In the genomic region with DNA sequence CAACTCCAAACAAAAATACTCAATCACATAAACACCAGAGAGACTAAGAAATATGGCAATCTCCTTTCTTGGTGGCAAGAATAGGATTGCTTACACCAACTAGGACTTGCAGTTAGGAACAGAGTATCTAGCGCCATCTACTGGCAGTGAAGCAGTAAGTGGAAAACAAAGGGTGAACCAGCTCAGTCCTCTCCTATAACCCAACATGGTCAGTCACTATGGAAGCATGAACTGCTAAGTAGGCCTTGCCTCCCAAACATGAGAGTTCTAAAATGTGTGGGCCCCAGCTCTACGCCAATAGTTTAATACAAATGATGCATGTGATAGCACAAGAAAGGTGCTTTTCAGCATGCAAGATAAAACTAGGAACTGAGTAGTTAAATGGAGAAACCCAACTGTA, we compare ENCODE assay signal across 9 mouse cellular contexts. TPM values are rescaled to one million over a fixed set of nuclear protein-coding genes. Genes with fewer than 3 reads are reported as not detected.
A peak's percentile ranks its signal among the peaks of the same experiment; 100 is the strongest.
DNase-seq lines count a peak whose midpoint lies in the region; ATAC-seq lines count a peak whose summit lies in the region.
"Had no signal": no experiment of that assay in that cellular context is flagged by ENCODE, and none has a peak within 500 bp of the region (broad histone marks: within the 10 kb centered on the region; RNA-seq: fewer than 3 reads in every experiment).

No protein-coding gene starts in this region.

- peaks cover 56% of the 10 kb centered on the region for H3K36me3 ChIP-seq in hindbrain, embryonic 10.5 days
- peaks cover 46% of the 10 kb centered on the region for H3K36me3 ChIP-seq in hindbrain, embryonic 12.5 days

- H3K9ac ChIP-seq in hindbrain, embryonic 12.5 days, result no peak overlapping the region

- H3K4me1 ChIP-seq in hindbrain, embryonic 10.5 days (replicated peaks), result peaks cover 19% of the 10 kb centered on the region
- H3K4me1 ChIP-seq in hindbrain, embryonic 12.5 days, result peaks cover 24% of the 10 kb centered on the region

- peak; percentile 31 for DNase-seq in hindbrain, embryonic 10.5 days (ENCODE audit: low spot score)
- peak; percentile 78 for DNase-seq in MEL-GATA-1-ER (ENCODE audit: extremely low read depth, low read depth)
- peak; percentile 74 for DNase-seq in cerebellum, adult 9-11 months
- DNase-seq in heart, adult 8-10 months (ENCODE audit: low spot score), result peak; percentile 80
- DNase-seq in layer of hippocampus, adult 9-11 months, result peak; percentile 72
- peak; percentile 88 for DNase-seq in mesoderm, embryonic 11.5 days (ENCODE audit: low read depth, low spot score)
- peak; percentile 64 to 72 for DNase-seq in spleen, postnatal 36 days (ENCODE audit: low spot score in 2 of 2)

- no peaks in the 10 kb centered on the region for H3K9me3 ChIP-seq in hindbrain, embryonic 10.5 days
- H3K9me3 ChIP-seq in hindbrain, embryonic 12.5 days (replicated peaks), result no peaks in the 10 kb centered on the region

- ATAC-seq in hindbrain, embryonic 12.5 days (ENCODE audit: low FRiP score), result no peak

- H3K27me3 ChIP-seq in hindbrain, embryonic 10.5 days (ENCODE audit: insufficient read depth, poor library complexity, severe bottlenecking), result no peaks in the 10 kb centered on the region
- no peaks in the 10 kb centered on the region for H3K27me3 ChIP-seq in hindbrain, embryonic 12.5 days

- 23% methylated on average over 2 of the region's 2 CpGs for WGBS in hindbrain, embryonic 10.5 days
- WGBS in hindbrain, embryonic 12.5 days, result 15% methylated on average over 2 of the region's 2 CpGs

- H3K4me2 ChIP-seq in hindbrain, embryonic 12.5 days (replicated peaks), result no peak overlapping the region

- H3K27ac ChIP-seq in hindbrain, embryonic 10.5 days, result no peak overlapping the region
- no peak overlapping the region for H3K27ac ChIP-seq in hindbrain, embryonic 12.5 days
- H3K27ac ChIP-seq: macrophage had no signal

- no peak overlapping the region for H3K4me3 ChIP-seq in hindbrain, embryonic 10.5 days
- no peak overlapping the region for H3K4me3 ChIP-seq in hindbrain, embryonic 12.5 days

RNA-seq across cellular contexts. Expression of a gene that starts 1.9 kb away (rescaled TPM):
- polyA plus RNA-seq in hindbrain, embryonic 10.5 days (2016; fragmentation: Nextera tagmentation; extraction: Ambion mirVana), result 11.8 and 22.2 TPM in 2 replicates
- polyA plus RNA-seq in hindbrain, embryonic 12.5 days (2016; fragmentation: Nextera tagmentation; extraction: Ambion mirVana), result 30.1 and 30.4 TPM in 2 replicates
- total RNA-seq in heart, adult 8-10 months (2022), result 1 to 10 TPM; 6.1 to 8.7 (median 7.2) TPM

RNA-seq across cellular contexts. Expression of a gene that starts 13.4 kb away (rescaled TPM):
- 120 and 128 TPM in 2 replicates for polyA plus RNA-seq in hindbrain, embryonic 10.5 days (2016; fragmentation: Nextera tagmentation; extraction: Ambion mirVana)
- 115 and 125 TPM in 2 replicates for polyA plus RNA-seq in hindbrain, embryonic 12.5 days (2016; fragmentation: Nextera tagmentation; extraction: Ambion mirVana)
- total RNA-seq in heart, adult 8-10 months (2022), result 10 to 100 TPM; 45.1 to 58.5 (median 53.4) TPM

RNA-seq across cellular contexts. Expression of a gene that starts 42.9 kb away (rescaled TPM):
- polyA plus RNA-seq in hindbrain, embryonic 10.5 days (2016; fragmentation: Nextera tagmentation; extraction: Ambion mirVana), result 0.71 TPM in 2 replicates
- 0.39 and 0.67 TPM in 2 replicates for polyA plus RNA-seq in hindbrain, embryonic 12.5 days (2016; fragmentation: Nextera tagmentation; extraction: Ambion mirVana)
- not detected for total RNA-seq in heart, adult 8-10 months (2022)

Comparison
In these comparisons a context has a peak if more than half of its experiments do, and no peak if none do; other contexts are left out.
1. DNase-seq: peak in every context shown above with its lines; median percentile 88 in mesoderm, embryonic 11.5 days; 80 in heart, adult 8-10 months; 78 in MEL-GATA-1-ER; 74 in cerebellum, adult 9-11 months; 72 in layer of hippocampus, adult 9-11 months; 68 in spleen, postnatal 36 days; 31 in hindbrain, embryonic 10.5 days.